Mouse (Mus musculus): ENCODE results near the gene Hoxc6.
A peak's percentile ranks its signal among the peaks of the same experiment; 100 is the strongest.

DNA sequence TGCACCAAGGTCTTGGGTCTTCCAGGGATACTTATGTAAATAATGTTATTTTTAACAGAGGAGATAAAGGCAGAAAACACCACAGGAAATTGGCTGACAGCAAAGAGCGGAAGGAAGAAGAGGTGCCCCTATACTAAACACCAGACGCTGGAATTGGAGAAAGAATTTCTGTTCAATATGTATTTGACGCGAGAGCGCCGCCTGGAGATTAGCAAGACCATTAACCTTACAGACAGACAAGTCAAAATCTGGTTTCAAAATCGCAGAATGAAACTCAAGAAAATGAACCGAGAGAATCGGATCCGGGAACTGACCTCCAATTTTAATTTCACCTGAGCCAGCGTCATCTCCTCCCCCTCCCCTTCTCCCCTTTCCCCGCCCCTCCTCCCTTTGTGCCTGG is 27.3 kb upstream of the Hoxc6 start:
- TF ChIP-seq CTCF (IDR thresholded peaks at IDR 0.05; ENCODE audit: low read depth), result peak; percentile 16; the same call in 1 of the 2 replicates
- TF ChIP-seq EP300 (IDR thresholded peaks at IDR 0.05; ENCODE audit: low read depth), result no peak

All from liver, postnatal 0 days (tissue).